Mouse (Mus musculus) thymus, postnatal 10 days (tissue): ENCODE measurements around the gene Kifc5b.

Experiments
- DNase-seq, 2 experiments: peaks; one replicate each; pipeline ENCODE4 v3.0.0; 2021; ENCODE audit warnings: low spot score in 2 of 2

Gene Kifc5b

DNA sequence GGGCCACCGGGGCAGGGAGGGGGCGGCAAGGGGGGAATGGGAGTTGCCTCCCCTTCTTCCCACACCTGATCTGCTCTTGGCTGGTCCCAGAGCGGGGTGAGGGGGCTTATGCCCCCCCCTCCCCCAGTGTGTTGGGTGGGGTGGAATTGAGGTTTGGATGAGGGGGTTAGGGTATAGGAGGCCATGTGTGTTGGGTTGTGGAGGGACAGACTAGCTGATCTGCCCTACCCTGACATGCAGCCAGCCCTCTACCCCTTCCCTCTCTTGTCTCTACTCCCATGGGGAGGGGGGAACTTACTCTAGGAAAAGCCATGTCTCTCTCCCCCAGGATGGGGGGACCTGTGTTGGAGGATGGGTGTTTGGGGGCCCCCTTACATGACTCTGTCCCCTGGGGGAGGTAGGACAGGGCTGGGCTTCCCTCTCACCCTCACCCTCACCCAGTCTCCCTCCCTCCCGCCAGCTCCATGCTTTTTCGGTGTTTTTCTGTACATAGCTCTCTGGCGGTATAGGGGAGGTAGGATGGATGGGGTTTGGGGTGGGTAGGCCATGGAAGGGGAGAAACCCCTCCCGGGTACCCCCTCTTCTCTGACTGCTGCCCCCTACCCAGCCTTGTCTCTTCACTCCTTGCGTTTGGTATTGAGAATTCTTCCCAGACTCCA lies 54.5 kb downstream of the Kifc5b start:
- DNase-seq = no peak

- no peak for DNase-seq
These were observed 55.2 kb downstream of the Kifc5b start for GRCm38 (mm10) chr17:26972107-26972506.

- DNase-seq = peak; percentile 95 to 97
These were observed 56.0 kb downstream of the Kifc5b start, which contains the start of gene Zbtb9 for GRCm38 (mm10) chr17:26972703-26973574. TSS of gene Zbtb9 (plus strand) at chr17:26973167.

GRCm38 (mm10) chr17:26974547-26974946 lies 57.7 kb downstream of the Kifc5b start:
- DNase-seq = no peak

DNA sequence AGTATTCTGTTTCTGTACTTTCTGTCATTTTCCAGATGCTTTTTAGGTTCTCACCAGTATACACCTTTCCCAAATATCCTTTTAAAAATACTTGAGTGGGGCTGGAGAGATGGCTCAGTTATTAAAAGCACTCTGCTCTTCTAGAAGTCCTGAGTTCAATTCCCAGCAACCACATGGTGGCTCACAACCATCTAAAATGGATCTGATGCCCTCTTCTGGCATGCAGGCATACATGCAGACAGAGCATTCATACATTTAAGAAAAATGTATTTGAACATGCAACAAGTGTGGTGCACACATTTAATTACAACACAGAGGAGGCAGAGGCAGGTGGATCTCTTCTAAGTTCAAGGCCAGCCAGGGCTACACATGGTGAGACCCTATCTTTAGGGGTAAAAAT lies 58.5 kb downstream of the Kifc5b start:
- DNase-seq = no peak

DNA sequence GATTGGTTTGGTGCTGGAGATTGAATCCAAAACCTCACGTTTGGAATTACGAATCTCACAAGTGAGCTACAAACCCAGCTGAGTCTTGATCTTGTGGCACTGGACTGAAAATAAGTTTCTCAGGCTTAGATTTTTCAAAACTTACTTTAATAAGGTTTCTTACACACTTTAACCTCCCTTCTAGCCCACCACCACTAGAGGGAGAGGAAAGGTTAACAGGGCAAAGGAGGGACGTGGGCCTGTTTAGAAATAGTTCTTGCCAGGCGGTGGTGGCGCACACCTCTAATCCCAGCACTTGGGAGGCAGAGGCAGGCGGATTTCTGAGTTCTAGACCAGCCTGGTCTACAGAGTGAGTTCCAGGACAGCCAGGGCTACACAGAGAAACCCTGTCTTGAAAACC lies 60.5 kb downstream of the Kifc5b start:
- peak in 1 of 2 experiments; percentile 19 for DNase-seq

DNA sequence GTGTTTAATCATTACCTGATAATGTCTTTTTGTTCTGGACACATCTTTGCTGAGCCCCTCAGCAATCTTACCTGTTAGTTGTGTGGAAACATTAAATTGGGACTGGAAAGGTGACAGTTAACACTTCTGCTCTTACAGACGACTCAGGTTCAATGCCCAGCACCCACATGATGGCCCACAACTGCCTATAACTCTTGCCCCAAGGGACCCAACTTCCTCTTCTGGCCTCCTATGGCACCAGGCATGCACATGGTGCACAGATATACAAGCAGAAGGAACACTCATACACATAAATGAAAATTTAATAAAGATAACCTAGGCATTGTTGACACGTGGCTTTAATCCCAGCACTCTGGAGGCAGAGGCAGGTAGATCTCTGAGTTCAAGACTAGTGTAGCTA lies 62.5 kb downstream of the Kifc5b start:
- DNase-seq = no peak

GRCm38 (mm10) chr17:26981050-26981449 lies 64.2 kb downstream of the Kifc5b start:
- peak; percentile 47 to 59 for DNase-seq
